Comparison of ENCODE assay signal across 8 mouse cellular contexts in genomic region chr4:155812665-155813181, GRCm38 (mm10). TPM values are rescaled to one million over a fixed set of nuclear protein-coding genes. Genes with fewer than 3 reads are reported as not detected.
DNase-seq lines count a peak whose midpoint lies in the region; ATAC-seq and TF ChIP-seq lines count a peak whose summit lies in the region.

No protein-coding gene starts in this region.

- peak overlapping the region; percentile 74 for H3K4me2 ChIP-seq in stomach, embryonic 15.5 days

- no peak for TF ChIP-seq CTCF in G1E (IDR thresholded peaks at IDR 0.05; ENCODE audit: low read depth, low read length)
- no peak for TF ChIP-seq CTCF in embryonic fibroblast, embryonic 13.5 days (IDR thresholded peaks at IDR 0.05; ENCODE audit: borderline replicate concordance, insufficient read depth, low read length)

- H3K27ac ChIP-seq in embryonic fibroblast, embryonic 13.5 days (ENCODE audit: insufficient read depth, low read length), result peak overlapping the region; percentile 29
- peak overlapping the region; percentile 89 for H3K27ac ChIP-seq in stomach, embryonic 15.5 days

- peaks cover 85% of the 10 kb centered on the region for H3K36me3 ChIP-seq in G1E (replicated peaks)
- H3K36me3 ChIP-seq in stomach, embryonic 15.5 days, result peaks cover 60% of the 10 kb centered on the region

- H3K4me3 ChIP-seq in G1E (ENCODE audit: low read depth, low read length), result peak overlapping the region; percentile 92
- peak overlapping the region; percentile 71 for H3K4me3 ChIP-seq in embryonic fibroblast, embryonic 13.5 days (ENCODE audit: insufficient read depth, low read length)
- H3K4me3 ChIP-seq in stomach, embryonic 15.5 days (replicated peaks), result peak overlapping the region; percentile 91

- no peak for TF ChIP-seq POLR2A in embryonic fibroblast, embryonic 13.5 days (IDR thresholded peaks at IDR 0.05; ENCODE audit: low read depth, low read length)

- H3K4me1 ChIP-seq in G1E (ENCODE audit: insufficient read depth, low read depth, low read length), result peaks cover 48% of the 10 kb centered on the region
- H3K4me1 ChIP-seq in embryonic fibroblast, embryonic 13.5 days (ENCODE audit: control insufficient read depth, insufficient read depth, low read length), result peaks cover 4% of the 10 kb centered on the region; the same call in 1 of the 2 replicates
- peaks cover 18% of the 10 kb centered on the region for H3K4me1 ChIP-seq in stomach, embryonic 15.5 days

- peak; percentile 92 for DNase-seq in heart, adult 11 months
- no peak for DNase-seq in heart, adult 9 months (ENCODE audit: low spot score in 2 of 2)
- DNase-seq in G1E (ENCODE audit: low spot score), result peak; percentile 60
- peak; percentile 65 for DNase-seq in lung, postnatal 10 days
- no peak for DNase-seq in frontal cortex, adult 2 months (ENCODE audit: extremely low spot score in 1 of 2, low spot score in 1 of 2)

- H3K27me3 ChIP-seq in G1E (ENCODE audit: insufficient read depth, low read length), result no peaks in the 10 kb centered on the region
- H3K27me3 ChIP-seq in stomach, embryonic 15.5 days (replicated peaks), result no peaks in the 10 kb centered on the region

- peak overlapping the region; percentile 100 for H3K9ac ChIP-seq in stomach, embryonic 15.5 days

- H3K9me3 ChIP-seq in G1E (replicated peaks), result no peaks in the 10 kb centered on the region
- H3K9me3 ChIP-seq in stomach, embryonic 15.5 days, result no peaks in the 10 kb centered on the region

- 1% methylated on average over 49 of the region's 49 CpGs for WGBS in stomach, embryonic 15.5 days

- no peak for ATAC-seq in G1E (ENCODE audit: extremely low read depth, insufficient number of reproducible peaks, low FRiP score, poor library complexity, severe bottlenecking)
- ATAC-seq in inflammation-experienced regulatory T-cells, adult 6 months, result peak; percentile 12
- peak; percentile 15 for ATAC-seq in stomach, embryonic 15.5 days (ENCODE audit: insufficient read depth, low FRiP score, low read depth)

RNA-seq across cellular contexts. Expression of gene Ccnl2, which starts 0.4 kb away (rescaled TPM):
- total RNA-seq in G1E (2014; fragmentation: Nextera tagmentation), result 121 and 171 TPM in 2 replicates
- 125 and 150 TPM in 2 replicates for total RNA-seq in G1E (2017)
- polyA plus RNA-seq in G1E (2012), result 33.0 and 41.8 TPM in 2 replicates
- polyA plus RNA-seq in embryonic fibroblast, embryonic 13.5 days (2011; ENCODE audit: insufficient read length, low read depth, missing spikeins), result 74.3 and 91.9 TPM in 2 replicates
- polyA plus RNA-seq in inflammation-experienced regulatory T-cells, adult 6 months (2017; shearing (Covaris generic)), result 100 to 1,000 TPM in 2 of 3 experiments, 10 to 100 TPM in 1; 83.8 to 128 (median 117) TPM
- 166 and 167 TPM in 2 replicates for polyA plus RNA-seq in stomach, embryonic 15.5 days (2015; fragmentation: Nextera tagmentation; extraction: Ambion mirVana)
- 127 and 144 TPM in 2 replicates for polyA plus RNA-seq in frontal cortex, adult 2 months (2012; rRNA removed)

RNA-seq across cellular contexts. Expression of gene Mrpl20, which starts 10.0 kb away (rescaled TPM):
- 86.3 and 97.2 TPM in 2 replicates for total RNA-seq in G1E (2014; fragmentation: Nextera tagmentation)
- total RNA-seq in G1E (2017), result 85.3 and 124 TPM in 2 replicates
- polyA plus RNA-seq in G1E (2012), result 15.1 and 17.9 TPM in 2 replicates
- polyA plus RNA-seq in embryonic fibroblast, embryonic 13.5 days (2011; ENCODE audit: insufficient read length, low read depth, missing spikeins), result 115 and 129 TPM in 2 replicates
- polyA plus RNA-seq in inflammation-experienced regulatory T-cells, adult 6 months (2017; shearing (Covaris generic)), result 100 to 1,000 TPM; 105 to 200 (median 117) TPM
- 195 and 219 TPM in 2 replicates for polyA plus RNA-seq in stomach, embryonic 15.5 days (2015; fragmentation: Nextera tagmentation; extraction: Ambion mirVana)
- polyA plus RNA-seq in frontal cortex, adult 2 months (2012; rRNA removed), result 101 and 116 TPM in 2 replicates

RNA-seq across cellular contexts. Expression of gene Aurkaip1, which starts 18.3 kb away (rescaled TPM):
- total RNA-seq in G1E (2014; fragmentation: Nextera tagmentation) (147 and 155 TPM in 2 replicates), G1E (2017) (158 and 160 TPM in 2 replicates)
- 291 and 293 TPM in 2 replicates for polyA plus RNA-seq in G1E (2012)
- 73.1 and 74.4 TPM in 2 replicates for polyA plus RNA-seq in embryonic fibroblast, embryonic 13.5 days (2011; ENCODE audit: insufficient read length, low read depth, missing spikeins)
- polyA plus RNA-seq in inflammation-experienced regulatory T-cells, adult 6 months (2017; shearing (Covaris generic)), result 100 to 1,000 TPM; 206 to 219 (median 211) TPM
- polyA plus RNA-seq in stomach, embryonic 15.5 days (2015; fragmentation: Nextera tagmentation; extraction: Ambion mirVana), result 138 and 157 TPM in 2 replicates
- 126 and 131 TPM in 2 replicates for polyA plus RNA-seq in frontal cortex, adult 2 months (2012; rRNA removed)

RNA-seq across cellular contexts. Expression of gene Ankrd65, which starts 22.5 kb away (rescaled TPM):
- total RNA-seq in G1E (2014; fragmentation: Nextera tagmentation) (not detected in 2 replicates), G1E (2017) (not detected in 2 replicates)
- polyA plus RNA-seq in G1E (2012), result not detected in 2 replicates
- polyA plus RNA-seq in embryonic fibroblast, embryonic 13.5 days (2011; ENCODE audit: insufficient read length, low read depth, missing spikeins), result not detected in 2 replicates
- polyA plus RNA-seq in inflammation-experienced regulatory T-cells, adult 6 months (2017; shearing (Covaris generic)), result not detected
- 0.22 TPM in 1 of 2 replicates, not detected in the other for polyA plus RNA-seq in stomach, embryonic 15.5 days (2015; fragmentation: Nextera tagmentation; extraction: Ambion mirVana)
- polyA plus RNA-seq in frontal cortex, adult 2 months (2012; rRNA removed), result not detected in 2 replicates

RNA-seq across cellular contexts. Expression of gene Mxra8, which starts 26.8 kb away (rescaled TPM):
- total RNA-seq in G1E (2014; fragmentation: Nextera tagmentation) (not detected in 2 replicates), G1E (2017) (0.33 and 0.46 TPM in 2 replicates)
- polyA plus RNA-seq in G1E (2012), result not detected in 2 replicates
- 441 and 484 TPM in 2 replicates for polyA plus RNA-seq in embryonic fibroblast, embryonic 13.5 days (2011; ENCODE audit: insufficient read length, low read depth, missing spikeins)
- 10 to 100 TPM in 2 of 3 experiments, under 1 TPM in 1; 0.69 to 18.3 (median 16.4) TPM for polyA plus RNA-seq in inflammation-experienced regulatory T-cells, adult 6 months (2017; shearing (Covaris generic))
- polyA plus RNA-seq in stomach, embryonic 15.5 days (2015; fragmentation: Nextera tagmentation; extraction: Ambion mirVana), result 110 and 121 TPM in 2 replicates
- 19.0 and 19.3 TPM in 2 replicates for polyA plus RNA-seq in frontal cortex, adult 2 months (2012; rRNA removed)

Comparison
In these comparisons a context has a peak if more than half of its experiments do, and no peak if none do; other contexts are left out.
1. DNase-seq: peak in heart, adult 11 months (single experiment), G1E (single experiment) and lung, postnatal 10 days (single experiment); none in heart, adult 9 months (0 of 2) and frontal cortex, adult 2 months (0 of 2).
2. Peak in every context shown above with its lines, with median percentiles within 50 percentile points of each other: H3K4me3 ChIP-seq.